Mouse (Mus musculus) CD4-positive, CD25-positive, alpha-beta regulatory T cell, adult 4 months (primary cell): ENCODE measurements around the gene Golph3. TPM values are rescaled to one million over a fixed set of nuclear protein-coding genes. Genes with fewer than 3 reads are reported as not detected.
"Not testable (repeated sequence)": the region's sequence is repeated elsewhere in the genome, so short reads cannot be mapped to it uniquely, and the experiment has no call there.

Experiments
- ATAC-seq: one replicate; pipeline ENCODE4 v1.8.0; 2017
- polyA plus RNA-seq, 2 experiments: library from polyadenylated mRNA; unstranded; fragments of 100-300 nt; shearing (Covaris generic); gene quantifications; one replicate each; pipeline ENCODE4 v1.2.1; 2017

Golph3 gene
- polyA plus RNA-seq, 2 experiments from 2014 or later: 17.8 to 30.3 TPM

GRCm38 (mm10) chr15:12360519-12361212 lies 39.4 kb downstream of the Golph3 start:
- no peak for ATAC-seq

- ATAC-seq: no peak
Observed at GRCm38 (mm10) chr15:12362001-12362700, 40.9 kb downstream of the Golph3 start.

- no peak for ATAC-seq
Observed at GRCm38 (mm10) chr15:12362701-12363040, 41.4 kb downstream of the Golph3 start.

- ATAC-seq: no peak
Observed at GRCm38 (mm10) chr15:12364096-12364495, 42.8 kb downstream of the Golph3 start.

- ATAC-seq: no peak
Observed at GRCm38 (mm10) chr15:12365416-12366071, 44.3 kb downstream of the Golph3 start.

GRCm38 (mm10) chr15:12366072-12366469 lies 44.8 kb downstream of the Golph3 start:
- no peak for ATAC-seq

- not testable (repeated sequence) for ATAC-seq
Observed at GRCm38 (mm10) chr15:12366580-12367305, 45.5 kb downstream of the Golph3 start.

GRCm38 (mm10) chr15:12367306-12368080 lies 46.2 kb downstream of the Golph3 start:
- ATAC-seq: no peak

GRCm38 (mm10) chr15:12368357-12368756 lies 47.1 kb downstream of the Golph3 start:
- no peak for ATAC-seq

- no peak for ATAC-seq
Observed at GRCm38 (mm10) chr15:12368850-12369249, 47.6 kb downstream of the Golph3 start.

GRCm38 (mm10) chr15:12370096-12370495 lies 48.8 kb downstream of the Golph3 start:
- no peak for ATAC-seq

GRCm38 (mm10) chr15:12371183-12371582 lies 49.9 kb downstream of the Golph3 start:
- peak; percentile 76 for ATAC-seq

GRCm38 (mm10) chr15:12373496-12373895 lies 52.2 kb downstream of the Golph3 start:
- ATAC-seq: no peak

GRCm38 (mm10) chr15:12373918-12374317 lies 52.7 kb downstream of the Golph3 start:
- ATAC-seq: no peak

GRCm38 (mm10) chr15:12374916-12375315 lies 53.7 kb downstream of the Golph3 start:
- ATAC-seq: no peak

- ATAC-seq: peak; percentile 90
Observed at GRCm38 (mm10) chr15:12375641-12376311, 54.5 kb downstream of the Golph3 start.

GRCm38 (mm10) chr15:12376491-12377069 lies 55.3 kb downstream of the Golph3 start:
- no peak for ATAC-seq

GRCm38 (mm10) chr15:12377800-12378199 lies 56.5 kb downstream of the Golph3 start:
- no peak for ATAC-seq

- no peak for ATAC-seq
Observed at GRCm38 (mm10) chr15:12380057-12380456, 58.8 kb downstream of the Golph3 start.

- ATAC-seq: peak; percentile 76
Observed at GRCm38 (mm10) chr15:12380548-12380947, 59.3 kb downstream of the Golph3 start.

GRCm38 (mm10) chr15:12384679-12385078 lies 63.4 kb downstream of the Golph3 start:
- no peak for ATAC-seq
